Mouse (Mus musculus) layer of hippocampus, adult 9-11 months (tissue): ENCODE results near the gene Fabp6.

Experiments
- DNase-seq: peaks from one replicate; pipeline ENCODE4 v3.0.0; 2022

The Fabp6 gene

DNA sequence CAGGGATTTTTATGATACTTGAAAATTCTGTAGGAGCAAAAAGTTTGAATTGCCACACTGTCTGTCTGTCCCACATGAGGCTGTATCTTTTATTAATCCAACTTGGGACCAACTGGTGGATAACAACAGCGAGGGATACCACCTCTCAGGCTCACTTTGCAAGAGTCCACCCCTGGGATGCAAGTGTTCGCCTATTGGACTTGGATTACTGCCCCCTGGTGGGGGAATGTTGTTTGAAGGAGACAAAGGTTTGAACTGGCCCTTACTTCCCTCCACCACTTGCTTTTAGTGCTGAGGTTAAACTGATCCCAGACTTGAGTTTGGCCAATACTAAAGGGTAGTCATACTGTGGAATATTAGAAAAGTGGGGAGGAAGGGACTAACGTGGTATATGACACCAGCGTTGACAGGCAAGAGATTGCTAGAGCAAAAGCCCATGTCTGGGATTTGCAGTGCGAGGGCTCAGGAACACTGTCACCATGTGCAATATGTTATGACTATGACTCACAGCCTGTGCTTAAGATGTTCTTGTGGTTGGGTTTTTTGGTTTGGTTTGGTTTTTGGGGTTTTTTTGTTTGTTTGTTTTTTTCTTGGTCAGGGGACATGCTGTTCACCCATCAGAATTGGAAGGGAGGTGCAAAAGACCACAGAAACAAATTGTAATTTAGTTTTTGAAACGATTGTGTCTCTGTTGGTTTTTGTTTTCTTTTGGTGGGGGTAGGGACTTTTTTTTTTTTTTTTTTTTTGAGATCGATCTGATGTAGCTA is 14.8 kb downstream of the Fabp6 start, which contains the start of gene 4933415A04Rik:
Gene 4933415A04Rik, plus strand, starts transcription at position 717 of the 767 bp plus-strand sequence.
- DNase-seq = peak; percentile 61

DNA sequence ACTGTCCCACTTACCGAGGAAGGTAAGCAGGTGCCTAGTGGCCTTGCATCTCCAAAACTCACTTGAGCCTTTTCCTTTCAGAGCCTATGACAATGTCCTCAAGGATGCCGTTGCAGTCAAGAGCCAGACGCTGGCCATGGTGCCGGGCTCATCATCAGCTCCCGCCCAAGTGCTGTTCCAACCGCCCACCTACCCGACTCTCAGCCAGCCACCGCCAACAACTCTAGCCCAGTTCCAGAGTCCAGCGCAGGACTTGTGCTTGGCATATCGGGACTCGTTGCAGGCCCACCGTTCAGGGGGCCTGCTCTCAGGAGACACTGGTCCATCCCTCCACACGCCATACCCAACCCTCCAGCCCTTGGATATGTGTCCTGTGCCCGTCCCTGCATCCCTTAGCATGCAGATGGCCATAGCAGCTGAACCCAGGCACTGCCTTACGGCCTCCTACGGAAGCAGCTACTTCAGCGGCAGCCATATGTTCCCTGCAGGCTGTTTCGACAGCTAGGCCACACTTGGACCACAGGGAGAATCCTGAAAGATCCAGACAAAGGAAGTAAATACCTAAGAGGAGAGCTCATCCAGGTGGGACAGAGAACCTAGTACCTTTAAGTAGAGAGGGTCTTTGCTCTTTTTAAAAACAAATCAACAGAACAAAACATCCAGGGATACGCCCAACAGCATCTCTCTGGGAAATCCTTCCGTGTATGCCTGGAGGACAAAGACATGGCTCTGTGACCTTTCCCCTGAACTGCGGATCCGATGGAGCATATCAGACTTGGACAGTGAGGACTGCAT is 15.9 kb downstream of the Fabp6 start:
- peak; percentile 29 for DNase-seq

DNA sequence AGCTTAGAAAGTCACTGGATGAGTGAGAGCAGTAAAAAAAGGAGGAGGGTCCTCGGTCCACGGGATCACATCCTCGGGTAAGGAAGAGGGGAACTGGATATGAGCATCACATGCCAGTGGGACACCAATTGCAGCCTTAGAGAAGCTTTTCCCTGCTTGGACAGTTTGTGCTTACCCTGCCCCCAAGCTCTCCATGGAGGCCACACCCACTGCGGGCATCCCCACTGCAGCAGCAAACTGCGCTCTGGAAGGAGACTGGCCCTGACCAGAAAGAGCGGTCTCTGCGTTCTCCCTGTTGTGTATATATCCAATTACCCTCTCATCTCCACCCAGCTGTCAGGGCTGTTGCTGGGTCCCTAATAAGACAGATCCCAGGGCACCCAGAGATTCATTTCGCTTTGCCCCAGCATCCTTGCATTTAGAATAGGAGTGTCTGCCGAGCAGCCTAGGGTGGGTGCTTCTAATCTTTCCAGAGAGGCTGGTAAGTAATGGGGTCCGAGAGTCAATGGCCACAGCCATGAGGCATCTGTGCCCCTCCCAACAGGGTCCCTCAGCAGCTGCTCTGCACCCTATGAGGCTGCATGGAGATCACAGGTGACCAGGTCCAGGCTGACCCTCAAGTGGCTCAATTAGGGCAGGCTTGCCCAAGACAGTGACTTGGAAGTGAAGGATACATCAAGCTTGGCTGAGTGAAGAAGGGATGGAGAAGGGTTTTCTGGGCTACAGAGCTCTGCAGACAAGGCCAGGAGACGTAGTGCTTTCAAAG is 23.4 kb downstream of the Fabp6 start:
- no peak for DNase-seq

DNA sequence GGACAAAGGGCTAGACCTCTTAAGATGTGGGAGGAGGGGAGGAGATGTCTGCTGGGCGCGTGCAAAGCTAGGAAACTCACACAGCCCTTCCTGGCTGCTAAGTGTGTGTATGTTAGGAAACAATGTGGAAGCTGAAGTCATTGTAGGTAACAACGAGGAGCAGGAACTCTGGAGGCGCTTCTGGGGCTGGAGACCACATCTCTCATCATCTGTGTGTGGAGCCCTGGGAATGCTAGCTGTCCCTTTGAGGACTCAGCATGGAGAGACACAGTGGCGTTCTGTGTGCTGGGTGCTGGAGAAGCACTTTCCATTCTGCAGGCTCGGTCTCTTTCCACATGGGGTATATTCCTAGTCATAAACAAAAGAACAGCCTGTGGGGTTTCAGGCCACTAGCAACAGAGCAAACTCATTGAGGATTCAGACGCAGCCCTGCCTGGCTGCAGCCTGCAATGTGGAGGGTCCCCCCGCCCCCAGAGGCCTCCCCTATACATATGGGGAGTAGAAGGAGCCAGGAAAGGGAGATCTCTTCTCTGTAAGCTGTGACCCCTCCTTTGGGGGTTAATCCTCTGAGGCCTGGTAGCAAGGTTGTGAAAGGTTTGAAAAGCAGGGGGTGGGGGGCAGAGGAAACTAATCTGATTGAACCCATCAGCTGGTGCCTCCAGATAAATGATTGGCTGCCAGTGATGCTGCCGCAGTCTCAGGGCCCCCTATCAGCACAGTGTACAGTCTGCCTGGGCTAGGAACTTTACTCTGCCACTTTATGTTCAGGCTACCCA is 25.8 kb downstream of the Fabp6 start:
- no peak for DNase-seq

DNA sequence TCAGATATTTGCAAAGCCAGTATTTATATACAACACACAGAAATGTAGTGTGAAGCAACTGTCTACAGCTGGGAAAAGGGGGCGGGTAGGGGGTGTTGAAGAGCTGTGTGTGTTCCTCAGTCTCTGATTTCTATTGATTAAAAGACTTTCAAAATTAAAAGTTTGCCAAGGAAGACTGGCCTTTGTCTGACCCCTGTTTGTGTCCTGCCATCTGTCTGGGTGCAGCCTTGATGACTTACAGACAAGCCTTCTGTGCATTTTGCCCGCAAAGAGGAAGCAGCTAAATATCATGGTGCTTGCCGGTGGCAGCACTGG is 26.3 kb downstream of the Fabp6 start:
- no peak for DNase-seq

DNA sequence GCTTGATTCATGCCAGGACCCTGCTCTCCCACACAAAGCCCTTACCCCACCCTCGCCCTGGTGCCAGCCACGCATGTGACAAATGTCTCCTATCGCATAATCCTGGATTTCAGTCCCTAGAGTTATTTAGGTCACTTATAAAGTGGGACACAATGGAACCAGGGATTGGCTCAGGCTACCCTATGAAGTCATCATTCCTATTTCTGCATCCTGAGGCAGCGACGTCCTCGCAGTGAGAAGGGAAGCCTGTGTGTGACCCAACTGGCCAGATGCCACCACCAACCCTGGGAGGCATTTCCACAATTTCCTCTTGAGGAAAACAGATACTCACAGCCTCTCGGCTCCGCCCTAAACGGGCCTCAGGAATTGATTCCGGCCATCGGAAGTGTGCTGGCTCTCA is 31.7 kb downstream of the Fabp6 start:
- DNase-seq = peak; percentile 52

DNA sequence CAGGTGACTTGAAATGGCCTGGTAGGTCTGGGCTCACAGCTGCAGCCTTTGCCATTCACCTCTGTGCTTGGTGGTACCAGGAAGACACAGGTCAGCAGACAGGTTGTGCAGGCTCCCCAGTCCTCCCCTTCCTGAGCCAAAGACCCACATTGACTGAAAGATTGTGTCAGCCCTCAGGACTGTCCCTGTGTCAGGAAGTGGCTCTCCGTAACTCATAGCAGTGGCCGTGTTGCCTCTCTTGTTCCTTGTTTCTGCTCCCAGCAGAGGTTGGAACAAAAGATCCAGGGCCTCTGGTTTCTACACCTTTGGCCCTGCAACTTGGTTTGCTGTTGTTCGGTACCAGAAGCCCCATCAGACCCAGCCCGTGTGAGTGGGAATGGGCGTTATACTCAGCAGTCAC is 32.2 kb downstream of the Fabp6 start:
- DNase-seq = no peak

DNA sequence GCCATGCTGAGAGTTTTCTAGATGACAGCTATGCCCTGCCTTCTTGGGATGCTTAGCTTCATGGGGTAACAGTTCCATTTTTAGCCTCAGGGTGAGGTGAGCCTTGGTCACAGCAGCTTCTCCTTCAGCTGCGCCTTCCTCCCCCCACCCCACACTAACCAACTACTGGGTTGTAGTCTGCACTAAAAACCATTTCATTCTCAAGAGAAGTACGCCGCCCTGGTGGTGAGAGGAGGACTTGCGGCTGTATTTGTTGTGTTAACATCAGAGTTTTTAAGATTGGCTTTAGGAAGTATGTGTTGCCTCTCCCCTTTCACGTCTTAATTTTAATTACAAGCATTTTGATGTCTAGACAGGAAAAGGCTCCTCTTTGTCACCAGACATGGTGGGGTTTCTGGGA is 33.1 kb downstream of the Fabp6 start:
- no peak for DNase-seq

DNA sequence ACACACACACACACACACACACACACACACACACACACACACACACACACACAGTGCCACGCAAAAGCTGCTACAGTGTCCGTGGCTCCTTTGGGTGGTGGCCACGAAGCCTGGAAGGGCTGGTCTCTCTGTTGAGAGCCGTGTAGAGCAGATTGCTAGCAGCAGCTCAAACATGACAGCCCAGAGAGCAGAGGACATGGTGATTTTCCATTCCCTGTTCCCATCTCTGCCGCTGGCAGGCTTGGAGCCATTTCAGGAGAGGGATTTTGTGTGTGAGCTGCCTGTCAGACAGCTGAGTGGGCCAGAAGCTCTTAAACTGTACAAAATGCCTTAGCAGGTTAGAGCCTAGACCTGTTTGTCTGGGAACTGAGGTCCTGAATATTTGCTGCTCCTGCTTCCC is 34.6 kb downstream of the Fabp6 start:
- DNase-seq = no peak

DNA sequence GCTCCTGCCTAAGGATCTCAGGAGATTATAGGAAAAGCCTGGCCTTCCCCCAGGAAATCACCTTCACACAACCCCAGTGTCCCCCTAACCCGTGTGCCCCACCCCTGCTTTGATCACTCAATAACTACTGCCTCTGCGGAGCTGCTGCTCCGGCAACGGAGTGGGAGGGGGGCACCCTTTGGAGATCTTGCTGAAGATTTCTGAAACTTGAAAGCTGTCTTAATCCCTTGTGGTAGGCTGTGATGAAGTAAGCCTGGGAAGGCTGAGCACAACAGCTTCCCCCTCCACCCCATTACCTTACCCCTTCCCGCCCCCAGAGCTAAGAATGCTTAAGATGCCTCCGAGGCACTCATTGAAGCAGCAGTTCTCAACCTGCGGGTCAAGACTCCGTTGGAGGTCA is 35.5 kb downstream of the Fabp6 start:
- DNase-seq = no peak

DNA sequence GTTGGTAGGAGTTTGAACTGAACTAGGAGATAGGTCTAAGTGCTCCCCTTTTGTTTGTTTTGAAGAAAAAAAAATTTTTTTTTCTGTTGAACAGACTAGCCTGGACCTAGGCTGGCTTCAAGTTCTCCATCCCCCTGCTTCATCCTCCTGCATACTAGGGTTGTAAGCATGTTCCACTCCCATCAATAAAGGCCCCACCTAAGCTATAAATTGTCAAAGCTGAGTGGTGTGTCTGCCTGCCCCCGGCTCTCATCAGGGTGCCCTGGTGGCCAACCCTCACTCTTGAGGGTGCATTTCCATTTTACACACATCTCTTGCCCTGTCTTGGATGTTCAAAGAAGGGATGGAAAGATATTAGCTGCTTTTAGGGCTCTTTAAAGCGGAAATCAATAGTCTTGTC is 35.9 kb downstream of the Fabp6 start:
- no peak for DNase-seq

DNA sequence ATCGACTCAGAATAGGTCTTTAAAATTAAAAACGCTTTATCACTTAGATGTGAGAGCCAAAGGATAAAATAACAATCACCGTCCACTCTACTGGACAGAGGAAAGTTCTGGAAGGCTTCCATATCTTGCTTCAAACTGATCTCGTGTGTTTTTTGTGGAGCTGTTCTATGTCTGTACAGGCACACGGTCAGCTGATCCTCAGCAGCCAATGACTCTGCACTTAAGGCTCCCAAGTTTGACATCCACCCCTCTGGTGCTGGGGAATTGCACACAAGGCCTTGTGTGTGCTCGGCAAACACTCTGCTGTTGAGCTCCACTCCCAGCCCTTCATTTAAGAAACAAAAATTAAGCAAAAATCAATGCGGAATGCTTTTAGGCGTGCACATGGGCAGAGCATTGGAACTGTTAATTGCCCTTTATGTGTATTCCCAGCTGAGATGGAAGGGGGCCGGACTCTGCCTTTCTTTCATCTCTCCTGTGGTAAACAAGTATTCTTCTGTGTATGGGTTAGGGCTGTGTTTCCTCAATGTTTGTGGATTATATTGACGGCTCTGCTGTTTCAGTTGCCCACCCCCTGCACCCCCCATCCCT is 37.6 kb downstream of the Fabp6 start:
- no peak for DNase-seq

DNA sequence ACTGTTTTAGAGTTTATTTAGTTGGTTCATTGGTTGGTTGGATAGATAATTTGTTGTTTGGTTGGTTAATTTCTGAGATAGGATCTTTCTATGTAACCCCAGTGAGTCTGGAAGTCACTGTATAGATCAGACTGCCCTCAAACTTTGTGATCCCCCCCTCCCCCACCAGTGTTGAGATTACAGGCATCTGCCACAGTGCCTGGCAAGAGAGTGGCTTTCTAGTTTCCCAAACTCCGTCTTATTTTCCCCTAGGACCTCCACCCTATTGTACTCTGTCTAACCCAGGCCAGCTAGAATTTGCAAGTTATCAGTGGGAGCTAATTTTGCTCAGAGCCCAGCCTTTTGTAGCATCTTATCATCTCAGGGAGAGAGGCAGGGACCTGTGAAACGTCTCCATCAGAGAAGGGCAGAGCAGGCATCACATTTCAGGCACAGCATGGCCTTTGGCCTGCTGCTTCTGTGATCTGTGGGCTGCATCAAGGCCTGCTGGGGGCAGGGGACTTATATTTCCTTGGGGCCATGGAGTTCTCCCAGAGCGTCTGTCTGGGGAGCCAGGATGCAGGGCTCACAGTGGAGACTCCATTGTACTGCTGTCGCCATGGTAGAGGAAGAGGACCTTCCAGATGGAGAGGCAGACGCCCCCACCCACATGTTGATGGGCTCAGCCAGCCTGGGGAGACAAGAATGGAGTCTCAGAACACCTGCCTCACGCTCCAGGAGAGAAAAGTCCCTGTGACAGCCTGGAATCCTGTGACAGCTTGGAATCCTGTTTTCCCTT is 41.6 kb downstream of the Fabp6 start:
- DNase-seq = peak; percentile 91

DNA sequence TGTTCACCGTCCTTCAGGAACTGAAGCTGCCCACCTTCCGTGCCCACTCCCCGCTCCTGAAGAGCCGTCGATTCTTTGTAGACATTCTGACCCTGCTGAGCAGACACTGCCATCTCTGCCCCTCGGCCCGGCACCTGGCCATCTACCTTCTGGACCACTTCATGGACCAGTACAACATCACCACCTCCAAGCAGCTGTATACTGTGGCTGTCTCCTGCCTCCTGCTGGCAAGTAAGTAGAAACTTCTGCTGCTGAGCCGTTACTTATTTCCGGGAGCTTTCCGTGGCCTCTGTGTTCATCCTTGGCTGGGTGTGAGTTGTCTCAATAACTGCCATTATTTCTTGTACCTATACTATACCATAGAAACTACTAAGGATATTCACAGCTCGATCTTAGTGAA is 44.8 kb downstream of the Fabp6 start:
- no peak for DNase-seq

DNA sequence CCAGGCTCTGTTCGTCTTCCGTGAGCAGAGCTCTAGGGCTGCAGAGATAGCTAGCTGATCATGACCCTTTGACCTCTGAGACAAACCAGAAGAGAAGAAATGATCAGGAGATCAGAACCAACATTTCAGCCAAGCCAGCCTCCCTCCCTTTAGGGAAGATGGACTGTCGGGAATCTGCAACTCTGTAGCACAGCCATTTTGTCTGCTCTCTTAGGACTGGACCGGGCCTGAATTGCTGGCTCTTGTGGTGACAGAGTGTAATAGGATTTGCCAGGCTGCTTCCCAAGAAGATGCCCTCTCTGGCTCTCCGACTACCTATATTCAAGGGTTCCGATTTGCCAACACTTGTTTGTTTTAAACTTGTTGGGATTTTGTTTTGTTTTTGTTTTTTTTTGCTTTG is 48.7 kb downstream of the Fabp6 start:
- no peak for DNase-seq

DNA sequence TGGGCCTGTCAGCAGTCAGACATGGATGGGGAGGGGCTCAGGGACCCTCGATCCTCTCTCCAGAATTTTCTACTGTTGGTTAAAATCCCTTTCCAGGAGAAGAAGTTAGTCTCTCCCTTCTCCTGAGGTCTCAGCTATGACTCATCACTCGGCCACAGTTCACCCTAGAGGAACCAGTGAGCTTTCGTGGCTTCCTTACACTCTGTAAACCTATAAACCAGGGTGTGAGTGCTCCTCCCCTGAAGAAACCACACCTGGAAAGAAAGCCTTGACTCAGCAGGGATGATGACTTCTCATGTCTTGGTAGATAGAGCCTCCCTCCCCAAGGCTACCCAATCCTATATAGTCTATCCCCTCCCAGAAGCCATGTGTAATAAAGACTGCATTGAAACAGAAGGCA is 49.6 kb downstream of the Fabp6 start:
- DNase-seq = no peak

DNA sequence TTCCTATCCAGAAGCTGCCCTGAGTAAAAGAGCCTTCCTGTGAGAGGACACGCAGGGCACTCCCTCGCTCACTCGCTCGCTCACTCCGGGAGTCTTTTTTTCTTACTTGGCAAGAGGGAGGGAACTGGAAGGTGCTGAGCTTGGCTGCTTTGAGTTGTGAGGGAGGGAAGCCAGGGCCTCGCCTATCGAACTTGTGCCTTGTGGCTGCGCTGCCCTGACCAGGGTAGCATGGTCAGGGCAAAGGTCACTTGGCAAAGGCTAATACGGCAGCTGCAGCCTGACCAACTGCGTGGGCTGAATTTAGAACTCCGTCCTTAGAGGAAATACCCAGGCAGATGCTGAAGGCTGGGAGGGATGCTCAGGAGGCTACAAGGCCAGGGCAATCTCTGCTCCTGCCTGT is 51.6 kb downstream of the Fabp6 start:
- DNase-seq = no peak

DNA sequence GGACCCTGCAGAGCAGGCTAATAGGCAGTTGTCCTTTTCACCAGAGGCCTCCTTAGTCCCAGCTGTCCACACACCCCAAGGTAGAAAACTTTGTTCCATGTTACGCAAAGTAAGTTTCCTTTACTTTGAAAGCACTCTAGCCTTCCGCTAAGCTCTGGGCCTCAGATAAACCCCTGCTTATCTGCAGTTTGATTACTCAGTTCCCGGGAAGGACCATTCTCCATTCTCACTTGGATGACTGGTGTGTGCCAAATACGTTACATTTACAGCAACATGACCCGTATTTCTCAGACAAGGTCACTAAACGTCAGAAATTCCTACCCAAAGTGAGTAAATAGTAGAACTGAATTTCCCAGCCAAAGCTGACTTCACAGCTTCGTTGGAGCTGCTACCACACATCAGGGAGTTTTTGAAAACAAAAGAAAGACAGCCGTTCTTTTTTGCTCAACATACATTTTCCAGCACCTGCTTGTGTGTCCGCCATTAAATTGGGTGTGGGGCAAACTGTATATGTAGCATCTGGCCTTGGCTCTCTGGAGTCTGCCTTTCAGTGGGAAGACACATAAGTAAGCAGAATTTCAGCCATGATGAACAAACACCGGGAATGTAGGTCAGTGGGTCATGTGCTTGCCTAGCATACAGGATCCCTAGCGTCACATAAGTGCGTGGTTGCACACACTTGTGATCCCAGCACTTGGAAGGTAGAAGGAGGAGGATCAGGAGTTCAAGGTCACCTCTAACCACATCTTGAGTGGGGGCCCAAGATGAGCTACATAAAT is 52.5 kb downstream of the Fabp6 start:
- DNase-seq = no peak

DNA sequence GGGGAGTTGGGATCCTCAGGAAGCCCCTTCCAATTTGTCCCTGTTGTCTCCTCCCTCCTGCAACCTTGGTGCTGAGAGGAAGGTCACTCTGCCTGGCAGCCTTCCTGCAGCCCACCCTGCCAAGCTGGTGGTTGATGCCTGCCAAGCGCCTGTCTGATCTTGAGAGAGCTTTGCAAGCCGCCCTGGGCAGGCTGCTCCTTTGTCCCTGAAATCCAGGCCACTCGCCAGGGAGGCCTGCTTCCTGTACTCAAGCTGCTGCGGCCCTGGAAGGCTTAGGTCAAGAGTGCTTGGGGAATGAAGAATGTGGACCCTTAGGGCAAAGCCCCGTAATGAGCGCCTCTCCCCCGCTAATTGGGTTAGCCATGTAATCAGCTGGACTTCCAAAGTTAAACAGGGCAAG is 53.2 kb downstream of the Fabp6 start:
- DNase-seq = peak; percentile 64

DNA sequence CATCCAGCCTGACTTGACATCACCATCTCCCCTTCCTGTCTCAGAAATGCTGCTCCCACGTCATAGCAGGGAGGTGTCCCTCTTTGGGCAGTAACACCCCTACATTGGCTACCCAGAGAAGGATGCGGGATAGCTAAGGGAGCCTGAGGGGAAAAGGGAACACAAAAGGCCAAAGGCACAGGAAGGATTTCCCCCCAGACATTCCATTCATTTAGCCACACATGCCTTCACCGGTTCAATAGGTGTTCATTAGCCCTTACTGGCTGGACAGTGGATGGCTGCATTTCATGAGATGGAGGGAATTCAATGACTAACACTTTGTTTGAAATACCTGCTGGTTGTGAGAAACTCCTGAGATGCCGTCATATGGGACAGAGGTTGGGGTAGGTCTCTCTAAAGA is 54.7 kb downstream of the Fabp6 start:
- no peak for DNase-seq
